Mouse (Mus musculus) myocyte (in vitro differentiated cells): ENCODE results near the gene 1110065P20Rik.

ENCODE experiments used
- MAX ChIP-seq: IDR thresholded peaks from one replicate; pipeline ENCODE4 v1.6.1; 2011; ENCODE audit warnings: low read depth, mild to moderate bottlenecking, control low read depth
- MYOG ChIP-seq, 3 experiments: IDR thresholded peaks; one replicate each; pipeline ENCODE4 v1.6.1; 2011; ENCODE audit warnings: control low read depth in 2 of 3, low read depth in 2 of 3, mild to moderate bottlenecking in 2 of 3; ENCODE audit not compliant: insufficient read length in 2 of 3, control insufficient read depth in 1 of 3, insufficient read depth in 1 of 3
- POLR2A ChIP-seq: IDR thresholded peaks from one replicate; pipeline ENCODE4 v1.6.1; 2011; ENCODE audit warnings: low read depth, mild to moderate bottlenecking, control low read depth, moderate library complexity; ENCODE audit not compliant: insufficient read length
- TCF12 ChIP-seq: IDR thresholded peaks from one replicate; pipeline ENCODE4 v1.6.1; 2011; ENCODE audit warnings: mild to moderate bottlenecking, control low read depth; ENCODE audit not compliant: poor library complexity, insufficient read depth, severe bottlenecking

DNA sequence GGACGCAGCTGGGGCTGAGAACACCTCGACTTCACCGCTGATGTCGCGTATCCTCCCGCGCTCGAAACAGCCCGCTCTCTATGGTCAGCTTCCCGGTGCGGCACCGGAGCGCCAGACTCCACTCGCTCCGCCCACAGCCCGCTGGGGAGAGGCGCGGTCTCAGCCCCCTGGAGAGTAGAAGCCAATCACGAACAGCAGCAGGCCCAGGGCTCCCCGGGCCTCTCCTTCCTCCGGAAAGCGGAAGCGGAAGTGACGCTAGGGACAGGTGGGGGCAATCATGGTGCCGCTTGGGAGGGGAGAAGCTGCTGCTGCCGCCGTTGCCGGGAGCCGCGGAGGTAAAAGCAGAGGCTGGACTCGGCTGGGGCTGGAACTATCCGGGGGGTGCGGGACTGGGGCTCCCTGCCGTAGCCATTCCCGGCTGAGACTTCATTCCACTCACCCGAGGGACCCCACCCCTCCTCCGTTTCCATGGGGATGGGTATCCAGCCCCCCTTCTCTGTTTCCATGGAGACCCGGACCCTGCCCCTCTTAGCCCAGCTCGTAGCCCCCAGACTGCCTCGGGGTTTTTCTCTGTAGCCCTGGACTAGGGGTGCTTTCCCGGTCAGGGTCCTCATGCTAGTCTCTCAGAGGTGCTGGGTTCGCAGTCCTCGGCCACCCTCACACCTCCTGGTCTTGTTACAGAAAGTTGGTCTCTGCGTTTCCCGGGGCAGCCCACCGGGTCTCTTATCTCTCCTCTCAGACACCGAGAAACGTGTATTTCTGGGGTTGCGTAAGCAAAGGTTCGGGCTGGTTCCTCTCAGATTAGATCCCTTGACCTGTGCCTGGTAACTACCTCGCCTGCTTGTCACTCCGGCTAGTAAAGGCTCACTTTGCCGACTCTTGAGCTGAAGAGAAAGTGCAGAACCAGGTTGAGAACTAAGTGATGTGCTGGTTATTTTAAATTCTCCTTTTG is 48.4 kb downstream of the 1110065P20Rik start:
- TF ChIP-seq POLR2A (peak; percentile 89), MAX (no peak), MYOG (IDR thresholded peaks at IDR 0.05; ENCODE audit: control insufficient read depth in 1 of 3, insufficient read depth in 1 of 3, insufficient read length in 2 of 3, low read depth in 2 of 3) (peak in 2 of 3 experiments; percentile 29 to 69), TCF12 (no peak)
